Mouse (Mus musculus) ES-E14 (cell line): ENCODE data around the gene Ankrd36.

Source experiments
- CHD2 ChIP-seq: IDR thresholded peaks from 2 replicates; pipeline ENCODE4 v1.6.1; 2014; ENCODE audit warnings: mild to moderate bottlenecking, low read depth, low read length, inconsistent platforms
- HCFC1 ChIP-seq: IDR thresholded peaks from 2 replicates; pipeline ENCODE4 v1.6.1; 2012; ENCODE audit warnings: low read length, inconsistent platforms, borderline replicate concordance; ENCODE audit not compliant: insufficient read depth
- MAFK ChIP-seq: IDR thresholded peaks from 2 replicates; pipeline ENCODE4 v1.6.1; 2014; ENCODE audit warnings: mild to moderate bottlenecking, low read depth, low read length, inconsistent platforms; ENCODE audit not compliant: insufficient read depth
- ZC3H11A ChIP-seq: IDR thresholded peaks from 2 replicates; pipeline ENCODE4 v1.6.1; 2012; ENCODE audit warnings: low read depth, mild to moderate bottlenecking, inconsistent platforms, low read length, borderline replicate concordance
- ZNF384 ChIP-seq: IDR thresholded peaks from 2 replicates; pipeline ENCODE4 v1.6.1; 2012; ENCODE audit warnings: low read depth, low read length, inconsistent platforms

DNA sequence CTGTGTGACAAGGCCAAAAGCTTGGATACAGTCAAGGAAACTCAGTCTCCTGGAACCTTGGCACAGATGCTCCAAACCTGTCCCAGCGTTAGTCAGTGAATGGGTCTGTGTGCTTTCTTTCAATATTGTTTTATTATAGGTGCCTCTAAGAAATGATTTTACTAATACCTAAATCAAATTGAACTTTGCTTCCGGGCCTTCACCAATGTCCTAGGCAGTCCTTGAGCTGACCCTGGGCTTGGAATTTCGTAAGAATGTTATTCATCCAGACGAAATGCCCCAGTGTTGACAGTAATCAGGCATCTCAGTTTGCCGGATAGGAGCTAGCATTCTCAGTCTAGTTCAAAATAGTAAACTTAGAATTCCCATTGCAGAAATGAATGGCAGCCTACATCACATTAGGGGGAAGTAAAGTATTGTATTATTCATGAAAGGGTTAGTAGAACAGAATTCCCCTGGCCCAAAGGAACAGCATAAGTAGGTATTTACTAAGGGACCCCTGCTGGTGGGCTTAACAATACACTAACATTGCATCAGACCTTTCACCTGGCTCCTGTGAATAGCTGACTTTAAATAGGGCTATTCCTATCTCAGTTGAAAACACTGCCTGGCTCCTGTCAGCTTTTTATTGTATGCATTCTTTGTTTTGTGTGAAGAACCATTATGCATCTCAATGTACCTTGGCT is 132.9 kb downstream of the Ankrd36 start:
- TF ChIP-seq ZNF384 (no peak), MAFK (no peak), CHD2 (0 out of 2 replicates have a peak, but pooled peaks have one; percentile 39), HCFC1 (no peak), ZC3H11A (no peak)
